Mouse (Mus musculus) neural tube, embryonic 10.5 days (tissue): Measurements from ENCODE around the gene Acaca.

ENCODE experiments used
- DNase-seq: peaks from one replicate; pipeline ENCODE4 v3.0.0-alpha.2; 2017; ENCODE audit warnings: low spot score; ENCODE audit errors: extremely low spot score

The Acaca gene

GRCm38 (mm10) chr11:84128943-84129798 lies at the start of gene Acaca, which contains the start of gene Tada2a:
Gene Acaca, plus strand, starts transcription at chr11:84129672.
Gene Tada2a, minus strand, starts transcription at chr11:84129600.
- peak; percentile 92 for DNase-seq

- DNase-seq: no peak
Measured at GRCm38 (mm10) chr11:84079887-84080286, 49.6 kb upstream of the Acaca start.

- no peak for DNase-seq
Measured at GRCm38 (mm10) chr11:84080327-84080726, 49.1 kb upstream of the Acaca start.

GRCm38 (mm10) chr11:84081901-84082300 lies 47.6 kb upstream of the Acaca start:
- DNase-seq: no peak

GRCm38 (mm10) chr11:84090572-84090971 lies 38.9 kb upstream of the Acaca start:
- no peak for DNase-seq

- DNase-seq: no peak
Measured at GRCm38 (mm10) chr11:84095084-84095483, 34.4 kb upstream of the Acaca start.

GRCm38 (mm10) chr11:84097251-84097998 lies 32.0 kb upstream of the Acaca start:
- no peak for DNase-seq

- DNase-seq: no peak
Measured at GRCm38 (mm10) chr11:84101182-84101581, 28.3 kb upstream of the Acaca start.

- DNase-seq: no peak
Measured at GRCm38 (mm10) chr11:84104036-84104435, 25.4 kb upstream of the Acaca start.

GRCm38 (mm10) chr11:84107137-84107536 lies 22.3 kb upstream of the Acaca start:
- no peak for DNase-seq

GRCm38 (mm10) chr11:84113623-84114022 lies 15.8 kb upstream of the Acaca start:
- DNase-seq: no peak

GRCm38 (mm10) chr11:84115646-84116045 lies 13.8 kb upstream of the Acaca start:
- DNase-seq: no peak

GRCm38 (mm10) chr11:84116221-84116620 lies 13.3 kb upstream of the Acaca start:
- DNase-seq: no peak

- no peak for DNase-seq
Measured at GRCm38 (mm10) chr11:84117431-84117830, 12.0 kb upstream of the Acaca start.

- DNase-seq: no peak
Measured at GRCm38 (mm10) chr11:84121051-84121956, 8.2 kb upstream of the Acaca start.

- no peak for DNase-seq
Measured at GRCm38 (mm10) chr11:84127977-84128376, 1.5 kb upstream of the Acaca start.

GRCm38 (mm10) chr11:84129799-84130185 lies 320 bp downstream of the Acaca start:
- no peak for DNase-seq

- no peak for DNase-seq
Measured at GRCm38 (mm10) chr11:84134331-84134860, 4.9 kb downstream of the Acaca start.

- no peak for DNase-seq
Measured at GRCm38 (mm10) chr11:84136453-84136852, 7.0 kb downstream of the Acaca start.

- peak; percentile 34 for DNase-seq
Measured at GRCm38 (mm10) chr11:84141752-84142151, 12.3 kb downstream of the Acaca start.

GRCm38 (mm10) chr11:84145201-84145798 lies 15.8 kb downstream of the Acaca start:
- DNase-seq: no peak
